Mouse (Mus musculus) layer of hippocampus, postnatal 10 days (tissue): ENCODE results near the gene Cd9. TPM values are rescaled to one million over a fixed set of nuclear protein-coding genes. Genes with fewer than 3 reads are reported as not detected.

Experiments used
- DNase-seq, 2 experiments: peaks; one replicate each; pipeline ENCODE4 v3.0.0; 2021; ENCODE audit warnings: low spot score in 2 of 2
- total RNA-seq, 2 experiments: library from RNA; stranded (reverse); gene quantifications; 2 replicates each; pipeline ENCODE4 v1.2.3; 2021

Cd9 gene
- total RNA-seq, 2 experiments from 2014 or later, result 101 to 102 TPM

DNA sequence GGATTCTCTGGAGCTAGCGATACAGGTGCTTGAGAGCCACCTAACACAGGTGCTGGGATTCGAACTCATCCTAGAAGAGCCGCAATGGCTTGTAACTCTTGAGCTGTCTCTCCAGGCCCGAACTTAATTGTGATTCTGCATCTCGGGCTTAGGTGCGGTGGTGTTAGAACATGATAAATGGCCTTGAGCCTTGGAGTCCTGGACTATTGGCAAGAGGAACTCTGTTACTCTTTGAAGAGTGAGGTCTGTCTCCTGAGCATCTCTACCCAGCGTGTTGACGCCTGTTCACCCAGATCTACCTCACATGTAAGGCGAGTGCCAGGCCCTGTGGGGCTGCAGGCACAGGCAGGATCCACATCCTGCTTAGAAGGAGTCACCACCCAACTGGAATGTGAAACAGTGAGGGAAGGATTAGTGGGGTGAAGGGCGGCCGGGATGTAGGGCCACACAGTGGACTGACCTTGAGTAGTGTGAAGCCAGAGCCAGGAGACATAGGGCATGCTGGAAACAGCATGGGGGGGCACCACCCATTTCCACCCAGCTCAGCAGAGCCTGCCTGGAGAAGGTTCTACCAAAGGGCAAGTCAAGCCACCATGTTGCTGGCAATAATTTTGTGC lies 8.7 kb upstream of the Cd9 start:
- no peak for DNase-seq

DNA sequence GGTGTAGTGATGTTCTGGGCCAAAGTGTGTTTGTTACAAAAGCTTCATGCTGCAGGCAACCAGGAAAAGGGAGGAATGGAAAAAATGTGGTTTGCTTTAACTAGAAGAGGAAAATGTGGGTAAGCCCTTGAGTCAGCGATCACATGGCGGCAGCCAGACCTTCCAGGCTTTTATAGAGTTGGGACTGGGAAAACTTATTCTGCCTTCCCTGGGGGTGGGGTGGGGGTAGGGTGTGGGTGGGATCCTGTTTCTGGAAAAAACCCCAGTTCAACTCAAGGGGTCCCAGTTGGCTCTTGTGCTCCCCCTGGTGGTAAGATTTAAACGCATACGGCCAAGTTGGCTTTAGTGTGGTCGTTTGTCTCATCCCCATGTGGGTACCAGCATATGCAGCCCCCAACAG lies 3.5 kb upstream of the Cd9 start:
- DNase-seq, result no peak

DNA sequence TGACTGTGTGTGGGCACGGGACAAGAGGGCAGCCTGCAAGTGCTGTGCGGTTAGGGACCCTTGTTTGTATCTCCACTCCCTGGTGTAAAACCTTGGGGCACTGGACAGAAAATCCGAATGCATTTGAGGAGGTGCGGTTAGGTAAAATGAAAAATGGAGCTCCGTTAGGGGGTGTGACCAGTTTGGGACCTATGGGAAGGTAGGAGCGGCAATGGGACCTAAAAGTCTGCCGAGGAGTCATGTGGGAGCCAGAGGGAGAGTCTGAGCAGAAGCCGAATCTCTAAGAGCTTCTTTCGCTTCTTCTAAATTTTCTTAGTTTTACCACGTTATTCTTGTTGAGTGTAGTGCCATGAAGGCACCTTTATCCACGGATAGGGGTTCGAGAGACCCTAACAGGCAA lies 1.8 kb upstream of the Cd9 start:
- DNase-seq, result no peak

DNA sequence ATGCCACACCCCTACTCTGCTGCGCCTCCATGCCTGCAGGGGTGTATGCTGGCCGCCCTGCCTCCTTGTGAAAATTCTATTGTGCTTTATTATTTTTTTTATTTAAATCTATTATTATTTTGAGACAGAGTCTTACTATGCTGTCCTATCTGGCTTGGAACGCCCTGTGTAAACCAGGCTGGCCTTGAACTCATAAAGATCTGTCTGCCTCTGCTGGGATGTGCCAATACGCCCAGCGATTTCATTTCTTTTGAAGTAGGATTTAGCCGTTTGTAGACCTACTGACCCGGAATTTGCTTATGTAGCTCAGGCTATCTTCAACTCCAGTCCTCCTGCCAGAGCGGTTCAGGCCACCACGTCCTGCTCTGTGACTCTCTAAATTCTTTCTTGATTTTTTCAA lies 770 bp upstream of the Cd9 start:
- DNase-seq, result no peak

DNA sequence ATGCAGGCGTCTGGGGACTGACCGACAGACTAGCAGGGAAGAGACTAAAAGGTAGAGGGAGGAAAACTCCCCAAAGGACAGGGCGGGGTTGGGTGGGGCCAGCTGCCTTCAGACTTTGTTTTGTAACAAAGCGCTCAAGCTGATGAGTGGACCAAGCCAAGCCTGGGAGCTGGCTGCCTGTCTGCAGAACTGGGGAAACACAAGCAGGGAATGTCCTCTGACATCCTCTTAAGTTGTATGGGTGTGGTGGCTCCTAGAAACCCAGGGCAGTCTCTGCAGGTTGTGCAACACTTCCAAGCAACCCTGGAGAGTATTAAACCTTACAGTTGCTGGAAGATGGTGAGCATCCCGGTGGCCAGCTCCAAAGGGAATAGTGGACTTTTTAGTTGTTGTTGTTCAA lies 1.4 kb downstream of the Cd9 start:
- no peak for DNase-seq

DNA sequence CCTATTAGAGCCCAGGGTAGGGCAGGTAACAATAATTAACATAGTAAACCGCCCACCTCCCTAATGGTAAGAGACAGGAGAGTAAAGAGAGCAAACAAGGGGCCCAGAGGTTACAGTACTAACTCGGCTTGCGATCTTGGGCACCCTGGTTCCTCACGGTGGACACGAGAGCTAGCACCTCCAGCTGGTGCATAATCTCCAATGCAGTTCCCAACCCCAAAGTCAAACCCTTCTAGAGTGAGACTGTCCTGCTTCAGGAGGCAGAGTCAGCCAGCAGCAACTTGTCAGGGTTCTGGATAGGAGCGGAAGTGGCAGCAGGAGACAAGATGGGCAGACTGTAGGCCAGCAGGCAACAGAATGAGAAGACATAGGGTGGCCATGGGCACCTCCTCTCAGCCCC lies 1.9 kb downstream of the Cd9 start:
- no peak for DNase-seq

DNA sequence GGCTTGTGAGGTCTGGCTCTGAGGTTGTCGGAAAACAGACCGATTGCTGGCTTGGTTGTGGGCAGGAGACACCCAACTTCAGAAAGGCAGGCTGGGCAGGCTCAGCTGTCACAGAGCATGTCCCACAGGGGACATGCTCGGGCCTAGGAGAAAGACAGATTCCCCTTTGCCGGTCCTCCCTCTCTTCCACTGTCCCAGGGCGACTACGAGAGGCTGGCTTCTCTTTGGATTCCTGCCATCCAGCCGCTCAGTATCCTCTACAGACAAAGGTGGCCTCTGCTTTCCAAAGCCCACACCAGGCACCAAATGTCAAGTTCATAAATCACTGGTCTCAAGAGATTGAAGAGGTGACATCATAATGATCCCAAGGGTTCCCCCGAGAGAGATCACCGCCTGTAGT lies 2.6 kb downstream of the Cd9 start:
- no peak for DNase-seq

DNA sequence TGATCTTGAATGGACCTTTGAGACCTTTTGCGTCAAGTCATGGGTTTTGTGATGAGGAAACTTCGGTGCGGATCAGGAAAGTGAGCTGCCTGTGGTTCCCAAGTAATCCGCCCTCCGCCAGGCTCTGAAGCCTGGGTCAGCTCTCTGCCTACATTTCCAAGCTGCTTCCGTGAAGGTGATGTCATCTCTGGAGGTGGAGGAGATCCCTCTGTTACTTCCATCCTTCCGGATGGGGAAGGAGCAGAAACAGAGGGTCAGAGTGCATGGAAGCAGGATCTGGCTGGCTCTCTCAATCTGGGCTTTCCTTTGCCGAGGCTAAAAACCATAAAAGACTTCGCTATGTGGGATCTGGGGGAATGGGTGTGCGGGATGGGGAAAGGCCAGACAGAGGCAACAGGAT lies 3.2 kb downstream of the Cd9 start:
- DNase-seq, result no peak

DNA sequence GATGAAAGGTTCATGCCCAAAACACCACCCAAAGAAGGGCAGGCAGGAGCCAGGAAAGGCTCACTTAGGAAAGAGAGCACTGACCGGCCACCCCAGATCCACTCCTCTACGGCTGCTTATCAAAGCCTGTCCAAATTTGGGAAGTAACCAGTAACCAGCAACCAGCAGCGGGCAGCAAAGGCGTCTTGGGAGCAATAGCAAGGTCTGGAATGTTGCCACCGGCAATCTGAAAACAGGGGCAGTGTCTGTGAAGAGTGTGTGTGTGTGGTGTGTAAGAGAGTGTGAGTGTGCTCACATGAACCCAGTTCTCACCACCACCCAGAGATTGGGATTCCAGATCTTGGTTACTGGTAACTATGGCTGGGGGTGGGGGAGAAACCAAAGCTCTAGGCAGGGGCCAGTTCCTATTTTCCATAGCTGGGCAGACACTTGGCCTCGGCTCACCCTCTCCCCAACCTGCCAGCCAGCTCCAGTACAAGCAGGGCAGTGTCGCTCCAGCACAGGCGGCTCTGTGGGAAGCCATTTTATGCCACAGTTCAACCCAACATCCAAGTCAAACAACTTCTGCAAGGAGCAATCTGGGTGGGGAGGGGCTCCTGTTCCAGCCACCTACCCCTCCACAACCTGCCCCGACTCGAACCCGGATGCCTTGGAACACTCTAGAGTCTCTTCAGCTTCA lies 4.6 kb downstream of the Cd9 start:
- peak in 1 of 2 experiments; percentile 60 for DNase-seq

DNA sequence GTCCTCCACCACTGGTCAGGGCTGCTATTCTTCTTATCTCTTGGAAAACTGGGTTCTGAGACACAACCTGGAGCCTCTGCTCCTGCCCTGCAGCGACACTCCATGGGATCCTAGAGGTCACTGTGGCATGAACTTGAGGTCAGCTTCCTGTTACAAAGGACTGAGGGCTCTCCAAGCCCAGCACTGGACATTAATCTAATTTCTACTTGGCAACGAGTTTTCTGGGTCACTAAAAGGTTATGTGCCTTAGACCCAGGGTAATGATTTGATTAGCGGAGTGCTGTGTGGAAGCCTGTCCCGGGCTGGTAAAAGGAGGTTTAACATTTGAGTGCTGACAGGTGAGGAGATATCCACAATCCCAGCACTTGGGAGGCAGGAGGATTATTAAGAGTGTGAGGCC lies 9.0 kb downstream of the Cd9 start:
- DNase-seq, result peak in 1 of 2 experiments; percentile 8

DNA sequence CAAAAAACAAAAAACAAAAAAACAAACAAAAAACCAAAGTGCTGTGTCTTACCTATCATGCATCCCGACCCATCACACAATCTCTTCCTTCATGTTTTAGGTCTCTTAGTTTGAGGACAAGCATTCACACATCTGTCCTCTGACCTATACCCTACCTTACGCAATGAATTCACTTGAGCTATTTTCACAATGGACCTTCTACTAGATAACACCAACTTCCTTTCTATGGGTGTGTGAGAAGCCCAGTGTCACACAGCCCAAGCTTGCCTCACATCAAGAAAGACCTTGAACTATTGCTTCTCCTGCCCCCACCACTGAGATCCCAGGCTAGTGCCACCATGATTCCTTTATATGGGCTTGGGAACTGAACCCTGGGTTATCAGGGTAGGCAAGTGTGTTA lies 9.9 kb downstream of the Cd9 start:
- DNase-seq, result no peak

DNA sequence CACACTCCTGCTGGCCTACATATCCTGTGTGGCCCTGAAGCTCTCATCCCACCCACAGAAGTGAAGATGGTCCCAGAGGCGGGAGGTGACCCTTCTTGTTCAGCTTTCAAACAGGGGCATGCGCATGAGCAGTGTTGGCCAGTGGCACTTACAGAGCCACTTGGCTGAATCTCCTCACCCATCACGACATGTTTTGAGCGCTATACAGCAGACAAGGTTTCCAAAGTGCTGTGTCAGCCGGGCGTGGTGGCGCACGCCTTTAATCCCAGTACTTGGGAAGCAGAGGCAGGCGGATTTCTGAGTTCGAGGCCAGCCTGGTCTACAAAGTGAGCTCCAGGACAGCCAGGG lies 10.3 kb downstream of the Cd9 start:
- peak in 1 of 2 experiments; percentile 10 for DNase-seq

DNA sequence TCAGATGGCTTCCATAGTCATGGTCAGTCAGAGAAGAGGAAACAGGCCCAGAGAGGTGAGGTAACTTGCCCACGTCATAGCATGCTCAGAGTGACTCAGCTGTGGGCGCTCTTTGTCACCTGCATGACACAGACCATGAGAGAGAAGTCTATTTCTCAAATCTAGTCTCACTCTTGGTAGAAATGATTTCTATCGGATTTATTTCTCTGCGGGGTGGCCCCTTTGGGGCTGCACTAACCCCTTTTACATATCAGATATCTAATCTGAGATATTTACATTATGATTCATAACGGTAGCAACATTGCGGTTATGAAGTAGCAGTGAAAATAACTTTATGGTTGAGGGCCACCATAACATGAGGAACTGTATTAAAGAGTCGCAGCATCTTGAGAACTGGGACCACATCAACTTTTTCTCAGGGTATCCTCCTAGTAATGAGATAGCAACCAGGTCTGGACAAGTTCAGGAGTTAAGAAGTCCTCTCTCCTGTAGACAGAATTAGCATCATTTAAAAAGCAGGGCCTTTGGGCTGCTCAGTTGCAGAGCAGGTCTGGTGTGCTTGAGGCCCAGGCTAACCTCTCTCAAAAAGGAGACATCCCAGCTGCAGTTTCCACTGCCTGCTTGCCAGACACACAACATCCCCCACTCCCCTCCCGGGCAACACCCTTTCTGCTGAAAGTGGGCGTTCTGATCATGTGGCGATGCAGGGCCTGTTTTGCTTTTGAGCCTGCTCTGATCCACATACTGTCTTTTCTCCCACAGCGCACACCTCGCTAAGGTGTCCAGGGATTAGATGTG lies 10.9 kb downstream of the Cd9 start:
- peak in 1 of 2 experiments; percentile 8 for DNase-seq

DNA sequence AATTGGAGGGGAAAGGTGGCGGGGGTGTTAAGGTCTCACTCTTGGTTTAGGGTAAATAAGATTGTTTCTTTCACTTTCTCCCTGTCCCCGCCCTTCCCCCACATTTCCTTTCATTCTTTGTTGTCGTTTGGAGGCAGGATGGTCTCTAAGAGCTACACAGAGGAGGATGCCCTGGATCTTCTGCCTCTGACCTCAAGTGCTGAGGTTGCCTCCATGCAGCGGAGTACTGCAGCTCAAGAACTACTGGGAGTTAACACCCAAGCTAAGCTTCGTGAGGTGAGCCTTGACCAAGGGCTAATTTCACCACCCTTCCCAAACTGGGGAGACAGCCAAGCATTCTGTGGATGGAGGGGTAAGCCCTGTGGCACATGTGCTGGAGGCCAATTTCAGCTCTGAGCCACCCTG lies 12.2 kb downstream of the Cd9 start:
- DNase-seq, result no peak

DNA sequence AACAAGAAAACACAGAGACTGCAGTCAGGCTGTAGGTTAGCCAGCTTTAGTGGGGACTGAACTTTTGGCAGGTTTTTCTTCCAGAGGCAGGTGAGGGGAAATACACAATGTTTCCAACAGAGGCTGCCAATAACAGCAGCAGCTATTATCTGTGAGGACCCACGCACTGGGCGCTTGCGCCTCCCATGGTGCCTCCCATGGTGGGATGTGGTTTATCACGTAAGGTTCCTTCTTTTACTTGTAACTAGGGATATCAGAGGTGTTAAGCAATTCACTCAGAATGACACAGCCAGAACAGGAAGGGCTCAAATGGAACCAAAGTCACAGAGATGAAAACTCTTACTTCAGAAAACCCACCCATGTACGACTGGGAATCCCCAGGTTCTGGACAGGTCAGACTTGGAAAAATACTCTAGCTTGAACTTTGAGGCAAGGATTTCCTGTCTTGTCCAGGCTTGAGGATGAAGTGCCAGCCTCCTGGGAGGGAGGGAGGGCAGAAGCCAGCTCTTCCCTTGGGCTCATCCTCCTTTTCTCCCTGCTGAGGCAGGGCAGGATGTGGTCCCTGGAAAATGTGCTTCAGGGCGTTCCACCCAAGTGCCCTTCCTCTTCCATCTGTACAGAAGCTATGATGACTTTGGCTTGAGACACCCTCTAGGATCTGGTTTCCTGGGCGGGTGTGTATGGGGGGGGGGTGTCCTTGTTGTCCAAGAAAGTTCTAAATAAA lies 12.8 kb downstream of the Cd9 start:
- no peak for DNase-seq

DNA sequence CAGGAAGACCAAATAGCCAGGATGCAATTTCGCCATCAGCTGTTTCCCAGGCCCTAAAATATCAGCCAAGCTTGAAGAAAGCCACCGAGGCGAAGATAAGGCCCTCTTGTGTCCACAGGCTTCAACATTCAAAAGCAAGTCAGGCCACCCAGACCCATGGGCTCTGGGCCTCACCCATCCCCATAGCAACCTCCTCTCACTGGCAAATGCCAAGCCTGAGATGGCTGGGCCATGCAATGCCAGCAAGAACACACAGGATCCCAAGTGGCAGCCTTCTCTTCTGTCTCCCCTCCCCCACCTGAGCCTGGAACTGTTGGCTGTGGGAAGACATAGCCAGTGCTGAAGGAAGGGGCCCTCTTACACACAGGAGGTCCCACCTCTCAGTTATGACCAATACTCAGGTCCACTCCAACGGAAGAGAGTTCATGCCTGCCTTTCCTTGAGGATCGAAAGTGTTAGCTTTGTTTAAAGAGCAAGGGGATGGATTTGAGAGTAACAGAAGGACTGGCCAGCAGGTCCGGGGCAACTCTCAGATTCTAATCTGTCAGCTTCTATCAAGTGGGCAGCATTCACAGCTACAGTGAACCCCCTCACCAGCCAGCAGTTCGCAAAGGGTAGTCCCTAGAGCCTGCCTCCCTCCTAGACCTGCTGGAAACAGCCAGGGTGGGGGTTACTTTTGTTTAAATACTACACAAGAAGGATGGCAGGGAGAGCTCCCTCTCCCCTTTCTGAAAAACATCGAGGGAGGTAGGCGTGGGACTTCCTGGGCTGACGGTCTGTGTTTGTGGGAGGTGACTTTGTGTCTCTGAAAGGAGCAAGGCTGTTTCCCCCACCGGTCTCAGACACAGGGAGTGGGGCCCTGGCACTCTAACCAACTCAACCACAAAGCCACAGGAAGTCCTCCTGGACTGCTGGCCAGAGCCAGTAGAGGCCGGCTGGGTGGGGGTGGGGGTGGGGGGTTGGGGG lies 13.9 kb downstream of the Cd9 start:
- DNase-seq, result peak; percentile 62 to 63

DNA sequence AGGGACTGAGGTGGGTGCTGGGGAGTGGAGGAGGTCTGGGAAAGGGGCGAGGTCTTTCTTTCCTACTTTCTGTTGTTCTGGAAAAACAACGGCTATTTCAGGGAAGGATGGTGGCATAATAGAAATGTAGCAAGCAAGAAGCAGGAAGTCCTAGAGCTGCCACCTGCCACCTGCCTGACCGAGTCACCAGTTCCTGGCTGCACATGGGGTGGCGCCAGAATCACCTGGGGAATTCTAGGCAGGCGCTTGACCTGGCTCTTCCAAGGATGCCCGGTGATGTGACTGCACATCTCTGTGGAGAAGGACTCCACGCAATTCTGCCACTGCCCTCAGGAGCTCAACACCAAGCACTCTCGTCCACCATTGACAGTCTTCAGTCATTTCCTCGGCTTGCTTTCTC lies 15.2 kb downstream of the Cd9 start:
- no peak for DNase-seq

DNA sequence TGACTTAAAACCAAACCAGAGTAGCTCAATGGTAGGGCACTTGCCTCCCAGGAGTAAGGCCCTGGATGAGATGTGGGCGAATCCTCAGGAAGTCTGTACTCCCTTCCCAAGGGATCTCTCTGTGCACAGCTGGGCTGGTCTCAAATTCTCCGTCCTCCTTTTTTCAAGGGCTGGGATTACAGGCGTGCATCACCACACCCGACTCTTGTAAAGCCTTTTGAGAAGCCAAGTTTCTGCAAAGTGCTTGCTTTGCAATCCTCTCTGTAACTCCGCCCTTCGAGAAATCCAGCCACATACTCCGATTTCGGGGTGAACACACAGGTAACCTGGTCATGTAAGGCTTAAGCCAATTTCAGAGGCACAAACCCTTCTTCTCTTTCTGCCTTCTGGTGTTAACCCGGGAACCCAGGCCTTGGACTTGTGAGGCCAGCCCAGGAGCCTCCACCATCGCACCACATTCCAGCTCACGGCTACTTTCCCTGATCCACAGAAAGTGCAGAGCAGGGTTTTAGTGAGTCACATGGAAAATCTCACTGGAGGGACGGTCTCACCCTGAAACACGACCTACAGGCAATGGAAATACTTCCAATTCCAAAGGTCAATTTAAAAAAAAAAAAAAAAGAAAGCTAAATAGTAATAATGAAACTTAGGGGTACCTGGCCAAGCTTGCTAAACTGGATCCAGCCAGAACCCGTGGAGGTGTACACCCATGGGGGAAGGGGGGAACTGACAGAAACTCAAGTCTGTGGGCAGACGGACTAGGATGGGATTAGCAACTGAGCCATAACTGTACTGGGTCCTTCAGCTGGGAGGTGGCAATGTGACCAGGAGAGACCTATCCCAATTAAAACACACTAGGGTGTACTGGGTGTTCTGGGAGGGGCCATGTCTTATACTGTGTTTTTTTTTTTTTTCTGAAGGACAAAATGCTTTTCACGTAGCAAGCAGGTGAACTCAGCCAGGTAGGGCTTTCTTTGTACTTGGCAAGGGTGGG lies 16.2 kb downstream of the Cd9 start:
- DNase-seq, result no peak

DNA sequence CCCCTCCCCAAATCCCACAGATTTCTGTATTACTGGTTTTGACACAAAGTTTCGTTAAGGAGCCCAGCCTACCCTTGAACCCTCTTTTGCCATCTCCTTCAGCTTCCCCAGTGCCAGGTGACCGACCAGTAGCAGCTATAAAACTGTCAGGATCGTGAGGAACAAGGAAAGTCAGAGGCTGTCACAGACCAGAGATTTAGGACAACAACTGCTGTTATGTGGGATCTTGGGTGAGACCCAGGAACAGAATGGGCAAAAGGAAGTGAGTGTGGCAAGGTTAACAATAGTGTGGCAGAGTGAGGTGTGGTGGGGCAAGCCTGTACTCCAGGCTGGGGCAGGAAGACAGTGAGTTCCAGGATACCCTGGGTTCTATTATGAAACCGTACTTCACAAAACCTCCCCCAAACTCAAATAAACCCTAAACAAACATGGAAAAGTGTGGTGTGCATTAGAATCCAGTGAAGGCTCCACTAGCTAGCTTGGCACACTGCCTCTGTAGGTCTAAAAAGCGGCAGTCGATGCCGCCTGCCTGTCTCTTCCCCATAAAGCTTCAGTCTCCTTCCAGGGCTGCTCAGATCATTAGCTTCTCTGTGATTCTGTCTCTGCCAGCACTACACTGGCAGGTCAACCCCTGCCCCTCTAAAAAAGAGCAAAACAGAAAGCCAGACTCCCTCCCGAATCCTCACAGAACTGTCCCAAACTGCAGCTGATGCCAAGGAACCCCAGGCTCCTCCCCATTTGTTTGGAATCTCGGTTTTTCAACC lies 17.6 kb downstream of the Cd9 start:
- DNase-seq, result no peak
